Mouse (Mus musculus) mouse embryonic stem cell (cell line): ENCODE measurements around the gene Tmem213.

Experiments
- in situ Hi-C, 2 experiments: fragments of 300-500 bp; cut with MboI; formaldehyde crosslinking; loops; 1 replicate in 1 of 2; 3 replicates in 1 of 2; pipeline ENCODE4 v1.14.3; 2019 to 2020; ENCODE audit warnings: low sequenced_read_pairs in 2 of 2, low pct_unique_long_range_greater_than_20kb in 1 of 2, mixed read lengths in 1 of 2; ENCODE audit not compliant: unreplicated experiment in 1 of 2

The Tmem213 gene

DNA sequence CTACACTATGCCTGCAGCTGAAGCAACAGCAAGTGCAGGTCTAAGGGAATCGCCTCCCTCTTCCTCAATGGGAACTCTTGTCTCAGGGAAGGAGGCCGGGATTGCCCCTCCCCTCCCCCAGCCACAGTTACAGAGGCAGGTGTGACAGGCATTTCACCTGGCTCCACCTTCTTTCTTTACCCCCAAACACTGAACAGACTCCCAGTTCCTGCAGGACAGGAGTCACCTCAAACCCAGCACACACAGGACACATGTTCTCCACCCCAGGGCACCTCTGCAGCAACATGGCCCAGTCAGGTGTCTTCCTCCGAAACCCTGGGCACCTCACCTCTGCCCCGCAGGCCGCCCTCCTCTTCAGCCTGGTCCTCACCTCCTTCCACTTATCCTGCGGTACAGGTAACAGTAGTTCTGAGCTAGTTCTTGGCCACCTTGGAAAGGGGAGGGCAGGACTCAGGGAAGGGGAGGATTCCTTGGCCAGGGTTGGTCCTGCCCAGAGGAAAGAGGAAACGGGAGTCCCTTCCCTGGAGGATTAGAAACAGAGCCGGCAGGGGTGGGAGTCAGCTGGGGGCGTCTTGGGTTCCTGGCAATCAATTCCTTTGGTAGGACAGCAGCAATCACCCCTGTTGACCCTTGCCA is at the start of gene Tmem213:
Gene Tmem213 (plus strand): TSS at position 96 of the 636 bp plus-strand sequence.
- in situ Hi-C loops: no loop called here

DNA sequence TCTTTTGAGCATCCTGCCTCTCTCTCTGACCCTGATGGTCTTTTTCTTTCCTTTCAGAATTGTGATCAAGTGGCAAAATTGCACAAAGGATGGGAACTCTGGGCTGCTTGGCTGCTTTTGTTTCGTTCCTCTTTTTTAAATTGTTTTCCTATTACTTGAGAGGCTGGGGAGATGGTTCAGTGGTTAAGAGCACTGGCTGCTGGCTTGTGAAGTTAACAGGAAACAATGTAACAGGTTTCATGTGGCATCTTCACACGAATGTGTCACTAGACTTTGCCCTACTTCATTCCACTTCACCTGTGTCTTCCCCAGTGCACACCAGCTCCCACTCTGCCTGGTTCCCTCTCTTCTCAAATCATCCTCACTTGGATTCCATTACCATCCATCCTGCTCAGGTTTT is 44.4 kb upstream of the Tmem213 start:
- in situ Hi-C loops: loop anchor here in 1 of 2 experiments (25.0 kb wide), 2 partner anchors 477 to 702 kb away; no protein-coding TSS in a partner anchor

DNA sequence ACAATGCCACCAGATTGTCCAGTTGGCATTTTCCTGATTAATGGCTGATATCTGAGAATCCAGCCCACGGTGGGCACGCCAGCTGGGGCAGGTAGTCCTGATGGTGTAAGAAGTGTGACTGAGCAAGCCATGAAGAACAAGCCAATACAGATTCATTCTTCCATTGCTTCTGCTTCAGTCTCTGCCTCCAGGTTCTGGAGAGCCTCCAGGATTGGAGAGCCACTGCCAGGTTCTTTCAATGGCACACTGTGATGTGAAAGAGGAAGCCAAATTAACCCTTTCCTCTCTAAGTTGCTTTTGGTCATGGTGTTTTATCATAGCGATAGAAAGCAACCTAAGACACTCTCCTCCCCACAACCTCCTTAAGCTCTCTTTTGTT is 43.9 kb upstream of the Tmem213 start:
- in situ Hi-C loops: loop anchor here in 1 of 2 experiments (25.0 kb wide), 2 partner anchors 478 to 703 kb away; no protein-coding TSS in a partner anchor

DNA sequence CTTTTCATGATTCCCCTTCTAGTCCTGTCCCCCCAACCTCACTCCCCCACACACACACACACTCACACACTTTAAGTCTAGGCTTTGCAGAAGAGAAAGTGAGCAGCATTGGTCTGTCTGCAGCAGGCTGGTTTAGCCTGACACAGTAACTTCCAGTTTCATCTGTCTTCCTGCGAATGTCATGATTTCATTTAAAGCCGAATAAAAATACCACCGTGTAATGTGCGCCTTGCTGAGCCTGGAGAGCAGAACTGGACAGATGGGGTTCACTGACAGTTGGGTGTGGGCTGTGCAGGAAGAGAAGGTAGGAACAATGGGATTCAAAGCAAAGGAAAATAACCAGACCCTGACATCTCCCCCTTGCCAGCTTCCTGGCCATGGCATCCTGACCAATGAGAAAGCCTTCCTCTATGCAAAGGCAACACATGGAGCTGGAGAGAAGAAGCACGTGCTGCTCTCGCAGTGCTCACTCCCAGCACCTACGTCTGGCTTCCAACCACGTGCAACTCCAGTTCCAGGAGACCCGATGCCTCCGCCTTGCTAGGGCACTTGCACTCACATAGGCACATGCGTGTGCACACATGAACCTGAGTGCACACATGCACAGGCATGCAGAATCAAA is 43.4 kb upstream of the Tmem213 start:
- in situ Hi-C loops: loop anchor here in 1 of 2 experiments (25.0 kb wide), 2 partner anchors 478 to 703 kb away; no protein-coding TSS in a partner anchor

DNA sequence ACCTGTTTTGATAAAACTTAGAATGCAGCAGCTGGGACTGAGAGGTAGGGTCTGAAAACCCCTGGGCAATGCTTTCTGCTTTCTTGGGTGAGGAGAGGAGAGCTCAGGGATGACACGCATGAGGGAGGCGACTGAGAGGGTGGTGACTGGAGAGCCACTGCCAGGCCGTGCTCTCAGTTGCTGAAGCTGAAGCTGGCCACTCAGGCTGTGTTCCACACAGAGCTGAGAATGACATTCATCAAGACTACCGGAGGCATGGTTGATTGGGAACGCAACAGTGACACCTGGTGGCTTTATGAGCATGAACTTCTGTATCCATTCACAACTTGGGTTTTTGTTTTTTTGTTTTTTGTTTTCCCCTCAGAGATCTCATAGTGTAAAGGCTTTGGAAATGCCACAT is 42.8 kb upstream of the Tmem213 start:
- in situ Hi-C loops: loop anchor here in 1 of 2 experiments (25.0 kb wide), 2 partner anchors 479 to 704 kb away; no protein-coding TSS in a partner anchor

DNA sequence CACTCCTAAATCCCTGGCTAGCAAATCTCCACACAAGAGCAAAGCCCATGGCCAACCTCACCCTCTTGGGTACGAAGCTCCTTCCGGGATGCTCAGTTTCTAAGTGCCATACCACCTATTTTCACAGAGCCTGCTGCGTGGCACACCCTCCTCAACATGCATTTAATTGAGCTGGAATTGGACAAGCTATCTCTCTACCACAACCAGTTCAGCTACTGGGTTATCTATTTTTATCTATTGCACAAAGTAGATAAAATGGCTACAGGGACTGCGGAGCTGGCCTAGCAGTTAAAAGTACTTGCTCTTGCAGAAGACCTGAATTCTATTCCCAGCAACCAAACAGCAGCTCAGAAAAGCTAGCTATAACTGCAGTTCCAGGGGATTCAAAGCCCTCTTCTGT is 37.8 kb upstream of the Tmem213 start:
- in situ Hi-C loops: loop anchor here in 1 of 2 experiments (10.0 to 25.0 kb wide), 3 partner anchors 484 to 709 kb away; no protein-coding TSS in a partner anchor

DNA sequence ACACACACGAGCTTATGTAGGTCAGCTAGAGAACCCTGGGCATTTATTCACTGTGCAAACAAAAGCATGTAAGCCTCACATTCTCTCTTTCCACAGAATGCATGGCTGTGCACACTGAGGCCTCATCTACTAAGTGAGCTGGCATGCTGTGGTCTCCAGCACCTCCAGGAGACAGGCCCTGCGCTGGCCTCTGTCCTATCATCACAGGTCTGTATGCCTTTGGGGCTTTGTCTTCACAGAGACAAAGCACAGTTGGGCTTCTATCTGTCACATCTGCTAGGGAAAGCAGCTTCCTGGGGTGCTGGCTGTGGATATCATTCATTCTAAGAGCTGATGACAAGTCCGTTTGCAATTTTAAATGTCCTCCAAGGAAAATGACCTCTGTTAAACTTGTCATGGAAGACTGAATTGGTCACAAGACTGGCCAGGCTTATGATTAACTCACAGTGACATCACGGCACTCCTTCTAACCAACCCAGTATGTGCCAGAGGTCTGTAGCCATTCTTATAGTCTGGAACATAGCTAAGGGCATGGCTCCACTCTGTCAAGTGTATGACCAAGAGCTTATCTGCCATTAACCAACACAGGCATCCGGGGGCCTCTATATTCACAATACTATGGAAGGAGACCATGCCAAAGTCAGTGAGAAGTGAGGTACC is 36.8 kb upstream of the Tmem213 start:
- in situ Hi-C loops: loop anchor here in 1 of 2 experiments (10.0 to 25.0 kb wide), 3 partner anchors 485 to 710 kb away; no protein-coding TSS in a partner anchor

DNA sequence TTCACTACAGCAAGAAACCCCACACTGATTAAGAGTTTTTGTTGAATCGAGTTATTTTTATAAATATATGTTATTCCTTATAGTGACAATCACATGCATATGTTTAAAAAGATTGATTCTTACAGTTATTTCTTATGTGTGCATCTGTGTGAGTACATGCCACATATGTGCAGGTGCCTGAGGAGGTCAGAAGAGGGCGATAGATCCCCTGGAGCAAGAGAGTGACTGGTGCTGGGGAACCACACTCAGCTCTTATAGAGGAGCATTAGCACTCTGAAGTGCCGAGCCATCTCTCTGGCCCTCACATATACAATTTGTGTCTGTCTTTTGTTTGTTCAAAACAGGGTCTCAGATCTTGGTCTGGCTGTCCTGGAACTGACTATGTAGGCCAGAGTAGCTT is 35.5 kb upstream of the Tmem213 start:
- in situ Hi-C loops: loop anchor here in 1 of 2 experiments (10.0 to 25.0 kb wide), 3 partner anchors 486 to 711 kb away; no protein-coding TSS in a partner anchor

DNA sequence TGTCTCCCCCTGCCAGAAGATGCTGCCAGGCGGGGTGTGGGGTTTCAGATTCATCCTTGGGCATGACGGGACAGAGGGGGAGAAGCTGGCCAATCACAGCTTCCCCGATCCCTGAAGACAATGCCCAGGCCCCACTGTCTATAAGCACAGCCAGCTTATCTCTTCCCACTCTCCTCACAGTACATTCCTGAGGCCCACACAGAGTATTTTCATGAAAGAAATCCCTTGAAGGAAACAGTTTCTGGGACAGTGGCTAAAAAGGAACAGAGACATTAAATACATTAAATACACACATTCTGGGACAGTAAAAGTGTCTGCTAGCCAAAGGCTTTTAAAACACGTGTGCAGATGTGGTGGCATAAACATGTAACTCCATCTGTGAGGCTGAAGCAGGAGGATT is 28.7 kb upstream of the Tmem213 start:
- in situ Hi-C loops: no loop called here

DNA sequence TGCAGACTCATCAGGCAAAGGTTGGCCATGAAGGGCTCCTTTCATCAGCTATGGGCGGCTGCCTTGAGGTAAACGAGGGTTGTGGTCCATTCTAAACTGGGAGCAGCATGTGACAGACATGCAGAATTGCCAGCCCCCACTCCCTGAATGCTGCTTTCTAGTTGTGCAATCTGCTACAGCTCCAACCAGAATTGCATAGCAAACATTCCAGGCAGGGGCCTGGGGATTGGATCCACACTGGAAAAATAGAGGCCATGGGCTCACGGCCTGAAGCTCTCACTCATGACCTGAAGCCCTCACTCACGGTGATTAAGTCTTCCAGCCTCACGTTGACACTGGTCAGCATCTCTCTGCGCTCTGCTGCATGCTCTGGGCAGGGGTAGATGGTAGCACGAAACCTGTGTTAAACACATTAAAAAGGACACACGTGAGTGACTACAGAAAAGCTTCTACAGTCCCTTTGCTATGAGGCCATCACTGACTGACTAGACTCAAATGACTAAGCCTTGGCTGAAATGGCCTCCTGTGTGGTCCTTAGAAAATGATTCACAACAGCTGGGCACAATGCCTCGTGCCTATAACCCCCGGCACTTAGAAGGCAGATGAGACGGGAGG is 27.2 kb upstream of the Tmem213 start:
- in situ Hi-C loops: no loop called here

DNA sequence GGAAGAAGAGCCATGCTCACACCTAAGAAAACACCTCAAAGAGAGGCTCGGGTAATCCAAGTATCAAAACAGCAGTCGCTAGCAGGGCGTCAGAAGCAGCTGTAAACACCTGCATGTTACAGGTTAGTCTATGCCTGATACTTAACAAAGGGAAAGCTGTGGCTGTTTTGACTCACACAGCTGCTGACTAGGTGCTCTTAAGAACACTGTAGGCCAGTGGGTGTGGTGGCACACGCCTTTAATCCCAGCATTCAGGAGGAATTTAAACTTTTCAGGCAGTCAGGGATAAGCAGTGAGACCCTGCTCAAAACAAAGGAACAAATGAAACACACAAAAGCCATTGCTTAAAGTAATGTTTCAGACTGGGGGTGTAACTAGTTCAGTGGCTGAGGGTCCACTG is 25.9 kb upstream of the Tmem213 start:
- in situ Hi-C loops: no loop called here

DNA sequence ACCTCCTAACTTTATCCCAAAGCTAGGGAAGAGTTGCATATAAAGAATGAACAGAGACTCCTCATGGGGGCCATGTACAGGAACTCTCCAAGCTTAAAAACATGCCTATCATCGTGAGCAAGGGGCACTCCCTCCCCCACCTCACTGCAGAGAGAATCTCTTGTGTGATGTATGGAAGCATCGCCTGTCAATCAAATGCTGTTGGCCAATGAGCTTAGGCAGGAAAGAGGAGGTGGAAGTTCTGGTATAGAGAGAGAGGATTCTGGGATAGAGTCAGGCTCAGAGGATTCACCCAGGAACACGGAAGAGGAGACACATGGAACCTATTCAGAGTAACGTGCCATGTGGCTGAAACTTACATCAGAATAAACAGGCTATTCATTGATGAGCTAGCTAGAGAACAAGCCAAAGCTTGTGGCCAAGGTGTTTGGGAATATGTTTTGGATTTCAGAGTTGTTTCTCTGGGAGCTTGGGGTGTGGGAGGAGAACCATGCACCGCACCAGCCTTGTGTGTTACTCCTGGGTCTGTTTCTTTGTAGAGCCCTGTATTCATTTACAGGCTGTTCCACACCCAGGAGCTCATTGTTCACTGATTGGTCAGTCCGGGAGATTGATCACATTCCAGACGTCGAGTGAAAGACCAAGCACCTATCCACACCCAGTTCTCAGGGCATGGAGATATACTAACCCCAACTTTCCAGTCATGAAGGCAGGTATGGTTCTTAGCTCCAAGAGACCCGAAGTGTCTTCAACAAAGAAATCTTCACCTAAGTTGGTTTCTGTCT is 21.6 kb upstream of the Tmem213 start:
- in situ Hi-C loops: no loop called here

DNA sequence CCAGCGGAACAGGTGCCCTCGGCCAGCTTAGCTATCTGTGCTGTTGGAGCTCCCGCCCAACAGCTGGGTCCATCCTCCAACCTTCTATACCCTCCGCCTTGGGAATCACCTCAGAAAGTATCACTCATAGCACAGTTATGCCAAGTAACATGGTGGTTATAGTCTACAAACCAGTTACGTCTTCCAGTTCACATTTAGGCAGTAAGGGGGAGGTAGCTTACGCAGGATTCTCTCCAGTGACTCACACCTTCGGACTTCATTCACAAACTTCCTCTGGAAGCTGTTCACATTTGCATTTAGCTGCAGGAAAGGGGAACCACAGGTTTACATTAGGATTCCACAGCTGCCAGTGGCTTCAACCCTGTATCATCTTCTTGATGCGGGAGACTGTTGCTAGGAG is 16.5 kb upstream of the Tmem213 start:
- in situ Hi-C loops: no loop called here

DNA sequence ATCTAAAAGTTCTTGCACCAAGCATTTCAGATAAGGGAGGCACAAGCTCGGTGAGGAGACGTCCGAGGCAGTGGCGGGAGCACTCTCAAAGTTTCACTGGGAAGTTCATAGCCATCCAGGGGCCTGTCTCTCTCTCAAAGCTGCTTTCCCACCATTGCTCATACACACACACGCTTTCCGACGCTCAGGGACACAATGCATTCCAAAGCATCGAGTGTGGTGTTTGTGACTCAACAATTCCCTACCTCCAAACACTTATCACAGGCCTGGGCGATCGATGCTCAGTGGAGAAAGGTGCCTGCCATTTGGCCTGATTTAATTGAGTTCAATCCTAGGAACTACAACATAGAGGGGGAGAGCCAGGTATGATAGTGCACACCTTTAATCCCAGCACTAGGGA is 14.4 kb upstream of the Tmem213 start:
- in situ Hi-C loops: no loop called here

DNA sequence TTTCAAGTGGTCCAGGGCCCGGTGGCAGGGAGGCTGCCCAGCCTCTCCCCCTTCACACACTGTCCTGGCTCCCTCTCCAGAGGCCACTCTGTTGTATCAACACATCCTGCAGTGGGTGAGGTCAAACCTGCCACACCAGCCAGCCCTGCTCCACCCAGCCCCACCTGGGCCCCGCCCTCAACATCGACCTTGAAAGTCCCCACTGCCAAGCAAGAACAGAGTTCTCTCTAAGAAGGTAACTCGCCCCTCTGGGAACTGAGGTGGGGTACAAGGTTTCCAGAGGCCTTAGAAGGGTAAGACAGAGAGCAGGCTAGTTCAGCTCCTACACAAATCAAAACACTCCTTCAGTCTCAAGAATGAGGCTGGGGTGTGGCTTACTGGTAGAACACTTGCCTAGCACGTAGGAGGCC is 12.1 kb upstream of the Tmem213 start:
- in situ Hi-C loops: no loop called here

DNA sequence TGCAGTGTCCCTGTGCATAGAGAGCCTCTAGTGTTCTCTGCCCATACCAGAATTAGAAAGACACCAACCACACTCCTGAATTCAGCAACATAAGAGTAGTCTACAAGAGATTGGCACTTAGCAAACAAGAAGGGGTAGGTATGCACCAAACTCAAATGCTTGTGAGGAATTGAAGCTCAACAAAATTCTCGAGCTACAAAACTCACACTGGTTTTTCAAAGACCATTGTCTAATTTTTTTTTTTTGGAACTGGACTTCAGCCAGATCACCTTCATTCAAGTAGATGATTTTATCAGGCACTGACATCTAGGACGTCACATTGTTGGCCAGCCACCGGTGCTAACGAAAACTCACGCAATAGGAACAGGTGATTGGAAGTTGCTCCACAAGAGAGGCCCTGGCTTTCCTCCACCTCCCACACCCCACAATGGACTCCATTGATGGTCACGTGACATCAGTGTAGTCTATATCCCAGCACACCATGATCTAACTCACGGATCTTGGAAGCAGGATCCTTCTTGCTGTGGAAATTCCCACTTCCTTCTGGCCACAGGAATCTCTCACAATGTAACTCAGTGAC is 6.7 kb upstream of the Tmem213 start:
- in situ Hi-C loops: no loop called here

DNA sequence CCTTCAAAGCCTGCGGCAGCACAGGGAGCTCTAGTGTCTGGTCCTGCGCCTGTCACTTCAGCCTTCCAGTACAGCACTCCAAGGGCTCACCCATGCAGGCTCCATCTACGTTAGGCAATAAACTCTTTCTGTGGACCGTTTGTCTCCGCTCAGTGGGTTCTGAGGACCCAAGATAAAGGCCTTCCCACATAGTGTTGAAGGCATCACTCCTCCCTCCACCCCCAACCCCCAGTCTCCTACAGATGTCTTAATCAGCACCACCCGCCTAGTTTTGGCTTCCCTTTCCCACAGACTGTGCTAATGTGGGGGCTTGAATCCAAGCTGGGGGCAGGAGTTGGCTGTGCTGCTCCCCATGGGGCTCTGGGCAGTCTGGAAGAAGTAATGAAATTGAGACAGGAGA is 5.3 kb upstream of the Tmem213 start:
- in situ Hi-C loops: no loop called here

DNA sequence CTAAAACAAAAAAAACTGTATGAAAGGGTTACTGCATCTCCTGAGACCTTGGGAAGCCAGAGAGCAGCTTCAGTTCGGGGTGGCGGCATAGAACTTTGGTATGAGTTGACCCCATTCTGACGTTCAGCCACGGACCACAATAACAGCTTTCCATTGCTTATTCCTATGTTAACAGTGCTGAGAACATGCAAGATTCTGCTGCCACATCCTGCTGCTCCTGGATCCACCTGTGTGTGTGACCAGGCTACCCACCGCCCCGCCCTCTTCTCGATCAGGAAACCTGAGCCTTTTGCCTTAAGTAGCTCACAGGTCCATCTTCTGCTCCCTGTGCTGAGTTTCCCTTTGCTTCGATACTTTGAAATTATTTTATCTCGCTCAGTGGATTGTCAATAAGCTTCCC is 3.1 kb upstream of the Tmem213 start:
- in situ Hi-C loops: no loop called here
